Mouse (Mus musculus) neutrophil, adult 5-6 weeks (primary cell): ENCODE results near the gene Wnt10a. TPM values are rescaled to one million over a fixed set of nuclear protein-coding genes. Genes with fewer than 3 reads are reported as not detected.
A peak's percentile ranks its signal among the peaks of the same experiment; 100 is the strongest.

Experiments
- ATAC-seq: fragments of 151-379, 151-347 bp; 2 replicates; pipeline ENCODE4 v1.8.0; 2017; ENCODE audit warnings: mild to moderate bottlenecking, moderate TSS enrichment; ENCODE audit not compliant: insufficient number of reproducible peaks, poor library complexity, low FRiP score, severe bottlenecking; ENCODE audit errors: extremely low read depth
- total RNA-seq: library from RNA; stranded (forward); fragments of 200-1000 nt; gene quantifications from 2 replicates; pipeline ENCODE4 v1.2.3, GENCODE M21; 2017

The Wnt10a gene
- total RNA-seq, 1 experiment from 2014 or later = not detected

DNA sequence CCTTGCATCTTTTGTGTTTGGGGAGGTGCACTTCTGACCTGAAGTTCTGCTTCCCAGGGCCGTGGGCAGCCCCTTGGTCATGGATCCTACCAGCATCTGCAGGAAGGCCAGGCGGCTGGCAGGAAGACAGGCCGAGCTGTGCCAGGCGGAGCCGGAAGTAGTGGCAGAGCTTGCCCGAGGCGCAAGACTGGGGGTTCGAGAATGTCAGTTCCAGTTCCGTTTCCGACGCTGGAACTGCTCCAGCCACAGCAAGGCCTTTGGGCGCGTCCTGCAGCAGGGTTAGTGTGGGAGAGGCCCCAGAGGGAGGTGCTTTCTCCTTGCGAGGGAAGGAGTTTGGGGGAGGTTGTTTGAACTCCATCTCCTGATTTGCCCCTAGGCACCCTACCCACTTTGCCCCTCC, 9.3 kb upstream of the Wnt10a start:
- ATAC-seq = no peak

DNA sequence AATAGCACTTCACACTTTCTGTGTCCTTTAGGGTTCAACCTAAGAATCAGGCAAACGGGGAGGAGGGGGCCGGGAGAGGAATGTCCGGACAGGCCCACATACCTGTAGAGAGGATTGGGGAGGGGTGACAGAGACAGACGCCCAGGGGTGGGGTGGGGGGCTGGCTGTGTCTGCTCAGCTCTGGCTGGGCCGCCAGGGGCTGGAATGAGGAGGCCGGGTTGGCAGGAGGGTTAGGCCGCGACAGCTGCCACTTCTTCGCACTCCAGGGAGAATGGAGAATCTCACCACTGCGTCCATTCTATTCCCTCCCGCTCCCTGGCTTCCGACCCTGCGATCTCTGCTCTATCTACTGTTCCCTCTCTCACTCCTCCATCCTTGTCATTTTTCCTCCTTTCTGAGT, 7.8 kb upstream of the Wnt10a start:
- no peak for ATAC-seq

DNA sequence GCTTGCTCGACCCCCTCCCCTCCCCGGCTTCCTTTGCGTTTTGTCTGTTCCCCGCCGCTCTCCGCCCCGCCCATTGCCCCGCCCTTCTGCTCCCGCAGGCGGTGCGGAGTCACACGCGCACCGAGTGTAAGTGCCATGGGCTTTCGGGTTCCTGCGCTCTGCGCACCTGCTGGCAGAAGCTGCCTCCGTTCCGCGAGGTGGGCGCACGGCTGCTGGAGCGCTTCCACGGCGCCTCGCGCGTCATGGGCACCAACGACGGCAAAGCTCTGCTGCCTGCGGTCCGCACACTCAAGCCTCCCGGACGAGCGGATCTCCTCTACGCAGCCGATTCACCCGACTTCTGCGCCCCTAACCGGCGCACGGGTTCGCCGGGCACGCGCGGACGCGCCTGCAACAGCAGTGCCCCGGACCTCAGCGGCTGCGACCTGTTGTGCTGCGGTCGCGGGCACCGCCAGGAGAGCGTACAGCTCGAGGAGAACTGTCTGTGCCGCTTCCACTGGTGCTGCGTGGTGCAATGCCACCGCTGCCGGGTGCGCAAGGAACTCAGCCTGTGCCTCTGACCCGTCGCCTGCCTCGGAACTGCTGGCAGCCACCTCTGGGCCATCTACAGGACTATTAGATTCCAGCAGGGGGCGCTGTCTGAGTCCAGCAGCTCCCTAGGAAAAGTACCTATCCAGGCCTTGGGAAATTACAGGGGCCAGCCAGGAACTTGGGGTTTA, 7.1 kb upstream of the Wnt10a start:
- ATAC-seq = no peak

DNA sequence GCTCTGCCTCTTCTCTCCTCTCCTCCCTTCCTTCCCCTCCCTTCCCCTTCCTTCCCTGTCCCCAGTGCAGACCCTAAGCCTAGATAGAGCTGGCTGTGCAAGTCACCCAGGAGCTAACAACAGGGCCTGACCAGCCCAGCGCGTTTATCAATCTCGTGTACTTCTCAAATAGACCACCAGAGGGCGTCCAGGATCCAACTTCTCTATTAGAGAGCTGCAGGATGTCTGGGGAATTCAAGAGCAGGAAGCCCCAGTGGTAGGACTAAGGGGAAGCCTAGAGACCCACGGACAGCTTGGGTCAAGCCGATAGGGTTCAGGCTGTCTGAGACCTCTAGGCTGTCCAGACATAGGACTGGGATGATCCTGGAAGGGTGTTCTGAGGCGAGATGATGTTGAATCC, 3.5 kb upstream of the Wnt10a start:
- ATAC-seq = peak; percentile 47

DNA sequence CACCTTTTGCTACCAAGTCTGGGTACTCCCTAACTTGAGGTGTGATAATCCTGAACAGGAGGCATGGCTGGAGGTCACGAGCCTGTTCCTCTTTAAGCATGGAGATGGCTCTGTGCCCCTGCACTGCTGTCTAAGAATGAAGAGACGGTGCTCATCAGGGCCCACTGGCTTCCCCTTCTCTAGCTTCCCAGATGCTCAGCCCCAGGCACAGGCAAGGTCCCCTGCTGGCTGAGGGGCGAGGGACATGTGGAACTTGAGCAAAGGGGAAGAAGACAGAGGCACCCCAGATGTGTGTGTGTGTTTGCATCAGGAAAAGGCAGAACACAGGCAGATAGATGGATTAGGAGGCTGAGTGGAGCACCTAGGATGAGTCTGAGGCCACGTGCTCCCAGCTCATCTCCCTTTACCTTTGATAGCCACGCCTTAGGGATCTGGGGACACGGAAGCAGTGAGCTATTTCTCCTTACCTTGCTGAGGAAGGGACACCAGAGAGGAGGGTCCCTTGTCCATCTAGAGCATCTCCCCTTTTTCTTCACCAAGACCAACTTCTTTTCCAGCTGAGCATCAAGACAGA, 2.6 kb upstream of the Wnt10a start:
- ATAC-seq = no peak

DNA sequence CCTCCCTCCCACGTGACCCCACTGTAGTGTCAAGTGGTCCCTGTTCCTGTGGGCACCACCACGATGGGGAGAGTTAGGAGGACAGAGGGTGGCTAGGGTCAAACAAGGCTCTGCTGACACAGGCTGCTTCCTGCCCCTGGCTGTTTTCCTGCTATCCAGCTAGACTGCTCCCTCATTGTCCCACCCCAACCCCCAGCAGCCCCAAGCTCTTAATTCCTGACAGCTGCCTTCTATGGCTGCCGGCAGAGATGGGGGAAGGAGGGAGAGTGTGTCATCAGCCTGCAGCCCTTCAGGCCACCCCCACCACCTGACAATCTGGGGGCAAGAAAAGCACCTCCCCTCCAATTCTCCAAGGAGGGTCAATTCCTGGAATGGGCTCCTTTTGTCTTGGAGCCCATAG, 1.2 kb upstream of the Wnt10a start:
- no peak for ATAC-seq

DNA sequence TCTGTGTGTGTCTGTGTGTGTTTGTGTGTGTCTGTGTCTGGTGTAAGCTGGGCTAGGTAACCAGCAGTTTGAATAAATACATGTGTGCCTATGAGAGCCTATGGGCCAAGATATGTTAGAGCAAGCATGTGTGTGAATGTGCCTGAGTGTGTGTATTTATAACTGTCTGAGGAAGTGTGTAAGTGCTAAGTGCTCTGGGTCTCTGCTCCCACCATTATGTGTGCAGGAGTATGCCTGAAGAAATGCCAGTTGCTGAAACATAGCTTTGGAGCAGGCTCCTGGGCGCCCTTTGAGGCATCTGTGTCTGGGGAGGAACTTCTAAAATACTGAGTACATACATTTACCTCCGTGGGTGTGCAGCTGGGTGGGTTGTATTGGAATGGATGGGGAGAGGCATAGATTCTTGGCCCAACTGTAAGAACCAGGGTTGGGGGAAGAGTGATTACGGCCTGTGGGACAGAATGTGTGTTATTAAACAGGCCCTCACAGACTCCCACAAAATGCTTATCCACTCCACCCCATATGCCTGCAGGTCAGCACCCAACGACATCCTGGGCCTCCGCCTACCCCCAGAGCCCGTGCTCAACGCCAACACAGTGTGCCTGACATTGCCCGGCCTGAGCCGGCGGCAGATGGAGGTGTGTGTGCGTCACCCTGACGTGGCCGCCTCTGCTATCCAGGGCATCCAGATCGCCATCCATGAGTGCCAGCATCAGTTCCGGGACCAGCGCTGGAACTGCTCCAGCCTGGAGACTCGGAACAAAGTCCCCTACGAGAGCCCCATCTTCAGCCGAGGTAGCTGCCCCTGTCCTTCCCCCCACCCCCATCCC, 1.7 kb downstream of the Wnt10a start:
- no peak for ATAC-seq

DNA sequence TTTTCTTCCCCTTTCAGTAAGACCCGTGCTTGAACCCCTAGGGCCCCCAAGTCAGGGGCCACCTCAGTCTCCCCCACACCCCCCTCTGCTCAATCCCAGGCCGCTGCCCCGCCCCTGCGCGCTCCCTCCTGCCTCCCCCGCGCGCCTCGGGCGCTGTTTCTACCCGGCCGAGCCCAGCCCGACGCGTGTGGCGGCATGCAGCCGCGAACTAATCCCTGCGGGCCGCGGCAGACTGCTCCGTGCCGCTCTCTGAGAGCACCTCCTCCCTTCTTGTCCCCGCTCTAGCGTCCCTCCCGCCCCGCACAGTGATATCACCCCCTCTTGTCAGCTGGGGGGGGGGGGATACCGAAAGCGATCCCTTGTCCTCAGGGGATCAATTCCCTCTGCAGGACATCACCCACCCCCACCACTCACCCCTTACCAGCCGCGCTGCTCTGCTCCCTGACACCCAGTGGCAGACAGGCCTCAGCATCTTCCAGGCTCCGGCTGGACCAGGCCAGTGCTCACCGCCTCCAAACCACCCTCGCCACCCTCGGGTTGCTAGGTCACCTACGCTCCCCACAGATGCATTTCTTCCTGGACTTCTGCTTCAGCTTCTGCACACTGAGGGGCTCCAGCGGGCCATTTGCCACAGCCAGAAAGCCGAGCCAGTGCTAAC, 3.3 kb downstream of the Wnt10a start:
- no peak for ATAC-seq

DNA sequence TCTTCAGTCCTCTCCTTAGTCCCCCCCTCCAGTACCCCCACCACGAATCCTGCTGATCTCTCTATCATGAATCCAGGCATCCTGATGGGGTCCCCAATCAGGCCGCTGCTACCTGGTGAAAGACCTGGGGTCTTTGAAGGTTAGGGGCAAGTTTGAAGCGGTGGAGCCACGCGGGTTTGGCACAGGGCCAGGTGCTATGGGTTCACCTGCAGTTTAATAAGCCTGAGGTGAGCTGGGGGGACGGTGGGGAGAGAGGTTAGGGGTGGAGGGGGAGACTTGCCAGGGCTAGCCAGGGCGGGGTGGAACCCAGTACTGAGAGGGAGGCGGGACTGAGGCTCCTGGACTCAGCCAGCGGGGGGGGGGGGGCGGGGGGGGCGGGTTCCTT, 3.8 kb downstream of the Wnt10a start:
- no peak for ATAC-seq

DNA sequence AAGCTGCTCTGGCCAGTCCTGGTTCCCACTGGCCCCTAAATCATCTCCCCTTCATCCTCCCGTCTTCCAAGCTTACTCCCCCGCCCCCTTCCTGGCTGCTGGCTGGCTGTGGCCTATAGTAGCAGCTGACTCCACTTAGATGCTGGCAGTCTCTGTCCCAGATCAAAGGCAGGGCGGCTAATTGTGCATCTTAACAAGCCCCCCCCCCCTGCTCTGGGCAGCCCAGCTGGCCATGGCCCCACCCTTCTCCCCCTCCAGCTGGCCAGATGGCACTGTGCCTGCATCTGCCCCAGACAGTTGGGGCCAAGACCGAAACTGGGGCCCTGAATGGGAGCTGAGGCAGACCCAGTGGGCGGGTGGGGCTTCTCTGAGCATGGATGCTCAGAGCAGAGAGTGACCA, 6.1 kb downstream of the Wnt10a start:
- ATAC-seq = no peak

DNA sequence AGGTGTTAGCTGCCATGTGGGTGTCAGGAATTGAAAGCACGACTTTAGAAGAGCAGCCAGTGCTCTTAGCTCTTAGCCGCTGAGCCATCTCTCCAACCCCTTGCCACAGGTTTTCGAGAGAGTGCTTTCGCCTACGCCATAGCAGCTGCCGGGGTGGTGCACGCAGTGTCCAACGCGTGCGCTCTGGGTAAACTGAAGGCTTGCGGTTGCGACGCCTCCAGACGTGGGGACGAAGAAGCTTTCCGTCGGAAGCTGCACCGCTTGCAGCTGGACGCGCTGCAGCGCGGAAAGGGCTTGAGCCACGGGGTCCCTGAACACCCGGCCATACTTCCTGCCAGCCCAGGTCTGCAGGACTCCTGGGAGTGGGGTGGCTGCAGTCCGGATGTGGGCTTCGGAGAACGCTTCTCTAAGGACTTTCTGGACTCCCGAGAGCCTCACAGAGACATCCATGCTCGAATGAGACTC, 9.1 kb downstream of the Wnt10a start:
- 0 out of 2 replicates have a peak, but pooled peaks have one; percentile 17 for ATAC-seq

DNA sequence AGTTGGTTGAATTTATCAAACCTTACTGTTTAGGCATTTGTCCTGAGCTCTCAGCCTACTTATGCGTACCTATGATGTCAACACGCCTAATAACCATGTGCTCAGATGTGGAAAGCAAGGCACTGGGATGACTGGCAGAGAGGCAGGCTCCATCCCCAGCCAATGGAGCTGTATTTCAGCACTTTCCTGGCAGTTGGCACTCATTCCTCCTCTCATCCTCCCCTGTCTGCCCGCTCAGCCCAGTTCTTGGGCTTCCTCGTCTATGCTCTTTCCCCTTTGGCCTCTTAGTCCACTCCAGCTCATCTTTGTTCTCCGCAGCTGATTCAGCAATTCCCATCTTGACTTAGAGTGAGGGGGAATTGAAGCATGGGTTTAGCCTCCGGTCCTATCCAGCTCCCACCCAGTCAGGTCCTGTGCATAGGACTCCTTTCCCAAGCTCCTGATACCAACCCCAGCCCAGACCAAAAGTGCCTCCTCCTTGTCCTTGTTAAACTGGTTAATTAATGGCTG, 10.4 kb downstream of the Wnt10a start:
- no peak for ATAC-seq

DNA sequence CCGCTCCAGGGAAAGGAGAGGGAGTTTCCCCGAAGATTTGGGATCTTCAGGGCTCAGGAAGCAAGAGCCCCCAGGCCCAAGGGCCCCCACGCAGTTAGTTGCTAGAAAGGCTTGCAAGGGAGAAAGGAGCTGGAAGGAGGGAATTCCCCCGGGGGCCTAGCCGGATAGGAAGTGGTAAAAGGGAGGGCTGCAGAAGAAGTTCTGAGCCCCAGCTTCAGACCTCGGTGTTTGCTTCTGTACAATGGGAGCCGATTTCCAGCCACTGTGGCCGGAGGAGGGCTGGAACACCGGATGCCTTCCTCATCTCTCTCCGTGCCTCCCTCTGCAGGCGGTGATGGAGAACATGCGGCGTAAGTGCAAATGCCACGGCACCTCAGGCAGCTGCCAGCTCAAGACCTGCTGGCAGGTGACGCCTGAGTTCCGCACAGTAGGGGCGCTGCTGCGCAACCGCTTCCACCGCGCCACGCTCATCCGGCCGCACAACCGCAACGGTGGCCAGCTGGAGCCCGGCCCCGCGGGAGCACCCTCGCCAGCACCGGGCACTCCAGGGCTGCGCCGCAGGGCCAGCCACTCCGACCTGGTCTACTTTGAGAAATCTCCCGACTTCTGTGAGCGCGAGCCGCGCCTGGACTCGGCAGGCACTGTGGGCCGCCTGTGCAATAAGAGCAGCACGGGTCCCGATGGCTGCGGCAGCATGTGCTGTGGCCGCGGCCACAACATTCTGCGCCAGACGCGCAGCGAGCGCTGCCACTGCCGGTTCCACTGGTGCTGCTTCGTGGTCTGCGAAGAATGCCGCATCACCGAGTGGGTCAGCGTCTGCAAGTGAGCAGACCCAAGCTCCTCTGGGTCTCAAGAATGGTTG, 11.7 kb downstream of the Wnt10a start:
- peak; percentile 59 for ATAC-seq

DNA sequence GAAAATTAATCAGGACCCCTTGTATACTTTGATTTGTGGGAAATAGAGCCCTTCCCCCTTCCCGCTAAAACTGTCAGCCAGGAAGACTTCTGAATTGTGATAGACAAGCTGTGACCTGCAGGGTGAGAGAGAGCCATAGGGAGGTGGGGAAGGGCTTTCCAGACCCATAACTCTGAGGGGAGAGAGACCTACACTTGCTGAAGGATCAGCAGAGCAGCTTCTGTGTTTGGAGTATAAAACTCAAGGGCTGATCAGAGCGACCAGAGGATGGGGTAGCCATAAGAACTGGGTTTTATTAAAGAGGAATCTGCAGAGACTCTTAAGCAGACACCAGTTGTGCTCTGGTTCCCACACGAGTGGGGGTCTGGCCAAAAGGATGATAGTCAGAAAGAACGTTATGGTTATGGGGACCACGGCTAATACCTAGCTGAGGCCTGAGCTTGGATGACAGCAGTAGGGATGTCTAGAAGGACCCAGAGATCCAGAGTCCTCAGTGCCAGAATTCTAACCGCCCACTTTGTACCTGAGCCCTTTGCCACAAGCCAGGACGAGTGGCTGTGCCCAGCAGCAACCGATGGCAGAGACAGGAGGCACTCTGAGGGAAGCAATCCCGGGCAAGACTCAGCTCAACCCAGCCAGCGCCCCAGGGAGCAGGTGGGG, 13.0 kb downstream of the Wnt10a start:
- ATAC-seq = no peak

DNA sequence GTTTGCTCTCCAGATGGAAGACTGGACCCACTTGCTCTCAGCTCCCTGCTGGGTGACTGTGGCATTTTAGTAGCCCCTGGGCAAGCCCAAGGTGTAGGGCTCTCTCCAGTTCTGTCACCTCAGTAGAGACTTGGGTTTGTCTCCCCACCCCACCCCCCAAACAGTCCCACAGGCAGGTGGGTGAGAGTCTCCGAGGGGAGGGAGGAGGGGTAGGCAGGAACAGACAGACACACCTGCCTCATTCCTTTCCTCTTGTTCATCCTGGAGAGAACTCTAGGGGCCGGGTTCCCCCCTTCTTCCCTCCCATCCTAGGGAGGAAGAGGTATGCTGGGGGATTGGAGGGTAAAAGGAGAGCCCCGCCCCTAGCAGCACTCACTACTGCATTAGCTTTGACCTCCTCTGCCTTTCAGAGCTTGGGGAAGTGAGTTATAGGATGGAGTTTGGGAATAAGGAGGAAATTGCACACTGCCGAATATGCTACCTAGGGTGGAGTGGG, 14.1 kb downstream of the Wnt10a start:
- no peak for ATAC-seq

DNA sequence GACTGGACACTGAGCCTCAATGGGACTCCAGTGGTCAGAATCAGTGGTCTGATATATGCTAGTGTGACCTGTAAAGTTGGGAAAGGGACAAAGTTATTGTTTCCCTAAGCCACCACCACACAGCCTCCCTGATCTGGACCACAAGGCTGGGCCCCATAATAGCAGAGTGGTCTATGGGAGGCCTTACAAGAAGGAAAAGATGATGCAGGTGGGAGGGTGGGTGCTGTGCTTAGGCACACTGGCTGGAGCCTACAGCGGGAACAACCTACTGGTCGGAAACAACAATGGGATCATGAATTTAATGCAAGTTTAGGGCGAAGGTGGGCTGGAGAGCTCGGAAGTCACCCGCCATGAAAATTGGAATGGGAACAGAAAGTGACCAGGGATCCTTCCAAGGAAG, 14.5 kb downstream of the Wnt10a start:
- ATAC-seq = no peak

DNA sequence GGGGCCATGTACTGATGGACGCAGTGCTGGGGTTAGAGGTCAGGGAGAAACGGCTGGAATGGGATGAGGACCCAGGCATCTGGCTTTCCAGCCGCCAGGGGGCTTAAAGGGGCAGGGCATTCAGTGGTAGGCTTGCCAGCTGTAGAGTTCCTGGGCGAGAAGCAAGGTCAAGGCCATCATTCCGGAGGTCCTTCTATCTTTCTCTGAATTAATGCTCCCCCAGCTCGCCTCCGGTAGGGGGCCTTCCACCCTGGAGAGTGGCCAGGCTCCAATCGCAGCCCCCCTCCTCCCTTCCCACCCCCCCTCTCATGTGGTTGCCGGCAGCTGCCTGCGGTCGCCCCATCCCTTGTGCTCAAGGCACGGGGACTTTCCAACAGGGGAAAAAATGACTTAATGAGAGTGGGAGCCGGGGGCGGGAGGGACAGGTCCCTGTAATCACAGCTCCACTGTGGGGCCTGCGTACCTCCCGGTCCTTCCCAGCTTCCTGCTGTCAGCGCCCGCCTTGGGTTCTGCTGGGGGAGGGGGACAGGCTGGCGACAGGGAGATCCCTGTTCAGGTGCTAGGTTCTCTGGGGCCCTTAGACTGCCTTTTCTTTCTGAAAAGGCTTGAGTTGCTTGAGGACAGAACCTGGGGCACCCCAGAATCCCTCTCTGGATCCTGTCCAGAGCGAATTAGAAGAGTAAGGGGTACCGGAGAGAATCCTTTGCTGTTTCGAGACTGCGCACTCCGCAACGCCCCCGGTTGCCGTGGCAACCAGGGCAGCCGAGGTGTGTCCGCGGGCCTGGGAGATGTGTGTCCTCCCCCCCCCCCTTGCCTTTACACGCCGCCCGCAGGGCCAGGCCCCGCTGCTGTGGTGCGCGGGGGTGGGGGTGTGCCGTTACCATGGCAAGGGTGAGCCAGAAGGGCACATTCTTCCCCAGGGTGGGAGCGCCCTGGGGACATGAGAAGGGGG, 15.3 kb downstream of the Wnt10a start:
- 0 out of 2 replicates have a peak, but pooled peaks have one; percentile 5 for ATAC-seq
